Mouse (Mus musculus): ENCODE data around the gene Ptprm. TPM values are rescaled to one million over a fixed set of nuclear protein-coding genes. Genes with fewer than 3 reads are reported as not detected.

Gene Ptprm
- polyA plus RNA-seq, 1 experiment from 2014 or later, result 24.7 TPM

- Histone ChIP-seq H3K27me3 (no peaks in the 10 kb centered on the region), H3K27ac (replicated peaks) (no peak overlapping the region), H3K4me2 (no peak overlapping the region), H3K4me3 (no peak overlapping the region), H3K9me3 (no peaks in the 10 kb centered on the region), H3K9ac (no peak overlapping the region), H3K36me3 (no peaks in the 10 kb centered on the region), H3K4me1 (replicated peaks) (0 out of 2 replicates have a peak, but pooled peaks cover 4% of the 10 kb centered on the region)
- WGBS, result 55% methylated on average over 3 of the region's 3 CpGs
- peak; percentile 27; the same call in 1 of the 2 replicates for ATAC-seq (ENCODE audit: low FRiP score, low read depth)
Measured at GRCm38 (mm10) chr17:66619255-66619826, 734.9 kb downstream of the Ptprm start.

Small RNA genes lying within 50 kb of the gene (microRNA-seq; reads per million reads assigned to microRNA genes)
- not detected for gene Mir5709

Data from hindbrain, embryonic 15.5 days (tissue).